In the genomic region with DNA sequence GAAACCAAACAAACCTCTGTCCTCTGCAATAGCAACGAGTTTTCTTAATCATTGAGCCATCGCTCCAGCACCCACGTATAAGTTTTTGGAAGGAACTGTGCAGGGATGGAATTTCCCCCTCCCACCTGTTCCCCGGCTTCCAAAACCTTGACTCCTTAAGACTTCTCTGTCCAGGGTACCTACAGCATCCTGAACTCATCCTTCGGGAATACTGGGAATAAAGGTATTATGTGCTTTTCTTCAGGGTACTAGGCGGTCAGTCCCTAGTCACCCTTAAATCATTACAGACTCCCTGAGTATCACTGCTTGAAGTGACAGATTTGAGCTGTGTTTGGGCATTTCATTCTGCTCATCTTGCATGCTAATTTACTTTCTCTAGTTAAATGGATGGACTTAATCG, we compare ENCODE assay signal across 8 mouse cellular contexts. TPM values are rescaled to one million over a fixed set of nuclear protein-coding genes. Genes with fewer than 3 reads are reported as not detected.
DNase-seq lines count a peak whose midpoint lies in the region; ATAC-seq and TF ChIP-seq lines count a peak whose summit lies in the region.
"Had no signal": no experiment of that assay in that cellular context is flagged by ENCODE, and none has a peak within 500 bp of the region (broad histone marks: within the 10 kb centered on the region; RNA-seq: fewer than 3 reads in every experiment).

No protein-coding gene starts in this region.

- no peaks in the 10 kb centered on the region for H3K36me3 ChIP-seq in forebrain, embryonic 14.5 days (ENCODE audit: control insufficient read depth, insufficient read depth, low read length)
- no peaks in the 10 kb centered on the region for H3K36me3 ChIP-seq in limb, embryonic 10.5 days
- H3K36me3 ChIP-seq in neural tube, embryonic 13.5 days: no peaks in the 10 kb centered on the region

- H3K27me3 ChIP-seq in forebrain, embryonic 14.5 days (replicated peaks; ENCODE audit: control insufficient read depth, insufficient read depth, low read length): no peaks in the 10 kb centered on the region
- H3K27me3 ChIP-seq in limb, embryonic 10.5 days (ENCODE audit: low read depth, poor library complexity, severe bottlenecking): no peaks in the 10 kb centered on the region
- no peaks in the 10 kb centered on the region; the same call in 1 of the 2 replicates for H3K27me3 ChIP-seq in neural tube, embryonic 13.5 days
- H3K27me3 ChIP-seq: Patski had no signal

- H3K4me1 ChIP-seq in forebrain, embryonic 14.5 days (ENCODE audit: control insufficient read depth, insufficient read depth, low read length): no peaks in the 10 kb centered on the region
- H3K4me1 ChIP-seq in limb, embryonic 10.5 days: peaks cover 13% of the 10 kb centered on the region
- H3K4me1 ChIP-seq in neural tube, embryonic 13.5 days (replicated peaks): peaks cover 15% of the 10 kb centered on the region

- no peak for ATAC-seq in forebrain, embryonic 14.5 days
- ATAC-seq in neural tube, embryonic 13.5 days (ENCODE audit: low read depth): no peak
- no peak for ATAC-seq in megakaryocyte progenitor cell, adult 5-6 weeks (replicated peaks; ENCODE audit: poor library complexity)
- ATAC-seq: Patski had no signal

- H3K4me3 ChIP-seq in left cerebral cortex, adult 2 months: peak overlapping the region; percentile 68; the same call in 1 of the 2 replicates
- no peak overlapping the region for H3K4me3 ChIP-seq in forebrain, embryonic 14.5 days (ENCODE audit: low read depth, low read length)
- peak overlapping the region; percentile 61 for H3K4me3 ChIP-seq in limb, embryonic 10.5 days
- peak overlapping the region; percentile 48 for H3K4me3 ChIP-seq in neural tube, embryonic 13.5 days

- H3K9ac ChIP-seq in forebrain, embryonic 14.5 days (ENCODE audit: low read length): peak overlapping the region; percentile 72
- peak overlapping the region; percentile 73; the same call in 1 of the 2 replicates for H3K9ac ChIP-seq in neural tube, embryonic 13.5 days

- 22% methylated on average over 7 of the region's 7 CpGs for WGBS in forebrain, embryonic 14.5 days
- WGBS in limb, embryonic 10.5 days: 54% methylated on average over 7 of the region's 7 CpGs
- WGBS in neural tube, embryonic 13.5 days: 31% methylated on average over 7 of the region's 7 CpGs

- no peak for TF ChIP-seq CTCF in left cerebral cortex, adult 2 months (IDR thresholded peaks at IDR 0.05)

- H3K4me2 ChIP-seq in forebrain, embryonic 14.5 days (ENCODE audit: low read length): peak overlapping the region; percentile 76
- peak overlapping the region; percentile 66 for H3K4me2 ChIP-seq in neural tube, embryonic 13.5 days

- DNase-seq in left cerebral cortex, adult 2 months (ENCODE audit: extremely low spot score in 1 of 2, low spot score in 2 of 2): no peak
- no peak for DNase-seq in left cerebral cortex, postnatal 4 days
- no peak for DNase-seq in forebrain, embryonic 14.5 days (ENCODE audit: low spot score)
- no peak for DNase-seq in limb, embryonic 10.5 days (ENCODE audit: low spot score)
- no peak for DNase-seq in thymus, postnatal 14 days

- intact Hi-C loops in left cerebral cortex, adult 2 months (cut with DNase I): no loop called here
- intact Hi-C loops in left cerebral cortex, postnatal 4 days (cut with DNase I): no loop called here

- H3K27ac ChIP-seq in left cerebral cortex, adult 2 months: no peak overlapping the region; the same call in 1 of the 2 replicates
- peak overlapping the region; percentile 72; the same call in 1 of the 2 replicates for H3K27ac ChIP-seq in forebrain, embryonic 14.5 days (ENCODE audit: low read depth, low read length)
- H3K27ac ChIP-seq in limb, embryonic 10.5 days: peak overlapping the region; percentile 92
- H3K27ac ChIP-seq in neural tube, embryonic 13.5 days (replicated peaks): peak overlapping the region; percentile 75

- no peaks in the 10 kb centered on the region for H3K9me3 ChIP-seq in forebrain, embryonic 14.5 days (replicated peaks; ENCODE audit: control insufficient read depth, low read length)
- no peaks in the 10 kb centered on the region for H3K9me3 ChIP-seq in limb, embryonic 10.5 days (replicated peaks)
- no peaks in the 10 kb centered on the region for H3K9me3 ChIP-seq in neural tube, embryonic 13.5 days

RNA-seq across cellular contexts. Expression of gene Fgfbp3, which starts 16.0 kb away (rescaled TPM):
- total RNA-seq in left cerebral cortex, adult 2 months (2021): 1 to 10 TPM; 6.5 to 8.9 TPM
- 10 to 100 TPM; 24.5 to 25.3 TPM for total RNA-seq in left cerebral cortex, postnatal 4 days (2021)
- 21.4 and 22.0 TPM in 2 replicates for polyA plus RNA-seq in forebrain, embryonic 14.5 days (2014; fragmentation: Nextera tagmentation; extraction: Ambion mirVana)
- 4.0 and 4.6 TPM in 2 replicates for polyA plus RNA-seq in limb, embryonic 10.5 days (2016; fragmentation: Nextera tagmentation; extraction: Ambion mirVana)
- polyA plus RNA-seq in neural tube, embryonic 13.5 days (2015; fragmentation: Nextera tagmentation; extraction: Ambion mirVana): 110 and 124 TPM in 2 replicates
- 2.0 and 3.6 TPM in 2 replicates for total RNA-seq in megakaryocyte progenitor cell, adult 5-6 weeks (2015)
- total RNA-seq in megakaryocyte progenitor cell, adult 5-6 weeks (2017): 0.58 and 2.0 TPM in 2 replicates

RNA-seq across cellular contexts. Expression of gene Btaf1, which starts 22.5 kb away (rescaled TPM):
- 10 to 100 TPM; 31.0 to 35.6 TPM for total RNA-seq in left cerebral cortex, adult 2 months (2021)
- total RNA-seq in left cerebral cortex, postnatal 4 days (2021): 10 to 100 TPM; 24.1 to 29.2 TPM
- polyA plus RNA-seq in forebrain, embryonic 14.5 days (2014; fragmentation: Nextera tagmentation; extraction: Ambion mirVana): 11.4 and 13.4 TPM in 2 replicates
- 14.9 and 16.2 TPM in 2 replicates for polyA plus RNA-seq in limb, embryonic 10.5 days (2016; fragmentation: Nextera tagmentation; extraction: Ambion mirVana)
- polyA plus RNA-seq in neural tube, embryonic 13.5 days (2015; fragmentation: Nextera tagmentation; extraction: Ambion mirVana): 8.7 and 11.2 TPM in 2 replicates
- total RNA-seq in megakaryocyte progenitor cell, adult 5-6 weeks (2015): 39.9 and 45.4 TPM in 2 replicates
- 51.6 and 71.5 TPM in 2 replicates for total RNA-seq in megakaryocyte progenitor cell, adult 5-6 weeks (2017)
